Mouse (Mus musculus): ENCODE measurements around the gene Llgl2.

DNA sequence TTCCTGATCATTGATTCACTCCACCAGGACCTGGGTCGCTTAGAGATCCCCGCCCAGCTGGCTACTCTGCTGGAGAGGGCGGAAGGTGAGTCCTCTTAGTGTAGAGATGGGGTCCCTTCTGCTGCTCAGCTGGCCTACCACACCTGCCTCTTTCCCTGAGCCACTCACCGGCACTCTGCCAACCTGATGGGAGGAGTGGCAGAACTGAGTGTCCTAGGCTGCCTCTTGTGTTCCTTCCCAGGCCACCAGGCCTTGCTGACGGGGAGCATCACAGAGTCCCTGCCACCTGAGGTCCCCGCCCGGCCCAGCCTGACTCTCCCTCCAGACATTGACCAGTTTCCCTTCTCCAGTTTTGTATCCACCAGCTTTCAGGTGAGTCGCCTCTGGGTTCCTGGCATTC, 54.2 kb downstream of the Llgl2 start:
- TF ChIP-seq CTCF (IDR thresholded peaks at IDR 0.05; ENCODE audit: extremely low read depth, insufficient read length, insufficient replicate concordance, low read depth, low read length) (no peak), POLR2A (IDR thresholded peaks at IDR 0.05; ENCODE audit: low read depth, low read length) (no peak; the same call in 1 of the 2 replicates)
